Mouse (Mus musculus) lung, adult 2 months (tissue): Measurements from ENCODE around the gene Mfsd12. TPM values are rescaled to one million over a fixed set of nuclear protein-coding genes. Genes with fewer than 3 reads are reported as not detected.

Experiments used
- DNase-seq: peaks from one replicate; pipeline ENCODE4 v3.0.0; 2022
- H3K4me1 ChIP-seq: fragments of 200-500 bp; 2 replicates; pipeline ENCODE4 v1.6.1; 2011; ENCODE audit warnings: low read length; ENCODE audit not compliant: control insufficient read depth, insufficient read depth
- H3K4me3 ChIP-seq: fragments of 200-500 bp; replicated peaks from 2 replicates; pipeline ENCODE3; 2011; ENCODE audit warnings: low read depth, mild to moderate bottlenecking, control low read depth, low read length; ENCODE audit errors: extremely low read depth
- CTCF ChIP-seq: fragments of 200-500 bp; IDR thresholded peaks from 2 replicates; pipeline ENCODE4 v1.5.1; 2011; ENCODE audit warnings: mild to moderate bottlenecking, low read length, control low read depth; ENCODE audit not compliant: insufficient read depth
- POLR2A ChIP-seq: fragments of 200-500 bp; IDR thresholded peaks from 2 replicates; pipeline ENCODE4 v1.6.1; 2011; ENCODE audit warnings: low read depth, mild to moderate bottlenecking, control low read depth, low read length, borderline replicate concordance; ENCODE audit errors: extremely low read depth
- WGBS: fragments of 180-500 bp; shearing (Covaris S2); methylation state at CpG from one replicate; pipeline ENCODE4 v1.1.7; 2018; 5-methylcytosine and 5-hydroxymethylcytosine counted together
- polyA plus RNA-seq: library from polyadenylated mRNA; depleted of rRNA; stranded (reverse); fragments of >200 nt; gene quantifications from 2 replicates; pipeline ENCODE4 v1.2.3, GENCODE M21; 2012; rRNA removed

Gene Mfsd12
- polyA plus RNA-seq, result 33.3 and 39.9 TPM in 2 replicates

- peak; percentile 28; the same call in 1 of the 2 replicates for TF ChIP-seq POLR2A
- TF ChIP-seq CTCF, result no peak
- Histone ChIP-seq H3K4me3 (peak within 1 kb of the TSS; percentile 87), H3K4me1 (peaks cover 7% of the 10 kb centered on the region; the same call in 1 of the 2 replicates)
- peak; percentile 88 for DNase-seq
- WGBS, result 2% methylated on average over 79 of the region's 79 CpGs
Measured at GRCm38 (mm10) chr10:81356991-81357844, at the start of gene Mfsd12. Mfsd12 (plus strand) TSS chr10:81357491.

GRCm38 (mm10) chr10:81309571-81309970, 47.7 kb upstream of the Mfsd12 start:
- no peak for DNase-seq
- TF ChIP-seq POLR2A, result no peak
- TF ChIP-seq CTCF, result no peak
- Histone ChIP-seq H3K4me3 (no peak overlapping the region), H3K4me1 (peaks cover 2% of the 10 kb centered on the region)
- WGBS, result 87% methylated on average over 5 of the region's 5 CpGs

GRCm38 (mm10) chr10:81313581-81313980, 43.7 kb upstream of the Mfsd12 start:
- no peak for TF ChIP-seq CTCF
- no peak for TF ChIP-seq POLR2A
- Histone ChIP-seq H3K4me3 (no peak overlapping the region), H3K4me1 (0 out of 2 replicates have a peak, but pooled peaks cover 2% of the 10 kb centered on the region)
- DNase-seq, result no peak
- 88% methylated on average over 13 of the region's 13 CpGs for WGBS

- no peak for TF ChIP-seq POLR2A
- 0 out of 2 replicates have a peak, but pooled peaks cover 2% of the 10 kb centered on the region for H3K4me1 ChIP-seq
- no peak for DNase-seq
- WGBS, result 78% methylated on average over 7 of the region's 7 CpGs
- H3K4me3 ChIP-seq, result no peak overlapping the region
Measured at GRCm38 (mm10) chr10:81314201-81314600, 43.1 kb upstream of the Mfsd12 start.

- no peak for DNase-seq
- 92% methylated on average over 16 of the region's 16 CpGs for WGBS
- 0 out of 2 replicates have a peak, but pooled peaks cover 2% of the 10 kb centered on the region for H3K4me1 ChIP-seq
- TF ChIP-seq POLR2A (no peak), CTCF (no peak)
- H3K4me3 ChIP-seq, result no peak overlapping the region
Measured at GRCm38 (mm10) chr10:81315587-81315986, 41.7 kb upstream of the Mfsd12 start.

GRCm38 (mm10) chr10:81316338-81317060, 40.8 kb upstream of the Mfsd12 start:
- Histone ChIP-seq H3K4me1 (0 out of 2 replicates have a peak, but pooled peaks cover 2% of the 10 kb centered on the region), H3K4me3 (no peak overlapping the region)
- 62% methylated on average over 16 of the region's 16 CpGs for WGBS
- no peak for TF ChIP-seq POLR2A
- TF ChIP-seq CTCF, result peak; percentile 61
- no peak for DNase-seq

GRCm38 (mm10) chr10:81317273-81317672, 40.0 kb upstream of the Mfsd12 start:
- 29% methylated on average over 20 of the region's 20 CpGs for WGBS
- TF ChIP-seq POLR2A, result no peak
- no peak for TF ChIP-seq CTCF
- H3K4me3 ChIP-seq, result peak overlapping the region; percentile 11

GRCm38 (mm10) chr10:81318589-81319329, 38.5 kb upstream of the Mfsd12 start:
- no peak overlapping the region for H3K4me3 ChIP-seq
- 71% methylated on average over 13 of the region's 13 CpGs for WGBS
- H3K4me1 ChIP-seq, result peaks cover 5% of the 10 kb centered on the region; the same call in 1 of the 2 replicates
- no peak for TF ChIP-seq POLR2A
- TF ChIP-seq CTCF, result no peak
- DNase-seq, result no peak

More at GRCm38 (mm10) chr10:81317273-81317672, 40.0 kb upstream of the Mfsd12 start:
- H3K4me1 ChIP-seq, result peaks cover 5% of the 10 kb centered on the region; the same call in 1 of the 2 replicates
- DNase-seq, result peak; percentile 64

GRCm38 (mm10) chr10:81319330-81319699, 38.0 kb upstream of the Mfsd12 start:
- 19% methylated on average over 8 of the region's 8 CpGs for WGBS
- no peak overlapping the region for H3K4me3 ChIP-seq
- H3K4me1 ChIP-seq, result peaks cover 5% of the 10 kb centered on the region; the same call in 1 of the 2 replicates
- TF ChIP-seq CTCF, result no peak
- TF ChIP-seq POLR2A, result no peak
- no peak for DNase-seq
